Mouse (Mus musculus) megakaryocyte, adult 5-6 weeks (primary cell): ENCODE measurements at regions not wholly inside any gene's neighbourhood (a gene's known extent, or its start where the extent isn't known, plus 50 kb on each side); places are given as distances from the start of the nearest gene placed in this dataset.
A peak's percentile ranks its signal among the peaks of the same experiment; 100 is the strongest.

Experiments used
- ATAC-seq: 2 replicates; pipeline ENCODE4 v1.8.0; 2016; ENCODE audit warnings: mild to moderate bottlenecking, inconsistent platforms; ENCODE audit not compliant: poor library complexity, severe bottlenecking

GRCm38 (mm10) chr2:71636590-71636989 is 90.0 kb upstream of the Dlx2 start:
- ATAC-seq = no peak

GRCm38 (mm10) chr2:71640251-71640650 is 93.7 kb upstream of the Dlx2 start:
- ATAC-seq = no peak

GRCm38 (mm10) chr2:71644038-71644470 is 97.5 kb upstream of the Dlx2 start:
- peak; percentile 49 for ATAC-seq

GRCm38 (mm10) chr2:71647914-71648497 is 97.4 kb upstream of the Itga6 start:
- ATAC-seq = no peak

- no peak for ATAC-seq
Measured at GRCm38 (mm10) chr2:71651662-71652061, 93.8 kb upstream of the Itga6 start.

- ATAC-seq = no peak
Measured at GRCm38 (mm10) chr2:71652261-71652801, 93.1 kb upstream of the Itga6 start.

GRCm38 (mm10) chr2:71654817-71655503 is 90.5 kb upstream of the Itga6 start:
- ATAC-seq = no peak

GRCm38 (mm10) chr2:71655504-71656390 is 89.7 kb upstream of the Itga6 start:
- ATAC-seq = peak; percentile 60

- peak; percentile 31; the same call in 1 of the 2 replicates for ATAC-seq
Measured at GRCm38 (mm10) chr2:71656611-71657244, 88.7 kb upstream of the Itga6 start.

GRCm38 (mm10) chr2:71661438-71661837 is 84.0 kb upstream of the Itga6 start:
- no peak for ATAC-seq

GRCm38 (mm10) chr2:71661986-71662385 is 83.4 kb upstream of the Itga6 start:
- ATAC-seq = peak; percentile 91

- no peak for ATAC-seq
Measured at GRCm38 (mm10) chr2:71663453-71663852, 82.0 kb upstream of the Itga6 start.

GRCm38 (mm10) chr2:71666927-71667326 is 78.5 kb upstream of the Itga6 start:
- no peak for ATAC-seq

- no peak for ATAC-seq
Measured at GRCm38 (mm10) chr2:71667746-71668145, 77.7 kb upstream of the Itga6 start.

- no peak for ATAC-seq
Measured at GRCm38 (mm10) chr2:71670228-71670790, 75.1 kb upstream of the Itga6 start.

- no peak for ATAC-seq
Measured at GRCm38 (mm10) chr2:71670882-71671281, 74.5 kb upstream of the Itga6 start.

- no peak for ATAC-seq
Measured at GRCm38 (mm10) chr2:71673087-71673920, 72.1 kb upstream of the Itga6 start.

GRCm38 (mm10) chr2:71680746-71681145 is 64.7 kb upstream of the Itga6 start:
- ATAC-seq = no peak

GRCm38 (mm10) chr2:71681148-71681547 is 64.3 kb upstream of the Itga6 start:
- ATAC-seq = no peak

- no peak for ATAC-seq
Measured at GRCm38 (mm10) chr2:71683375-71683774, 62.0 kb upstream of the Itga6 start.
